Mouse (Mus musculus) CH12.LX (cell line): ENCODE measurements around the gene Klhdc8b.

Experiments
- CHD1 ChIP-seq: IDR thresholded peaks from 2 replicates; pipeline ENCODE4 v1.6.1; 2012; ENCODE audit warnings: low read depth, low read length, improper control_type of control experiment, inconsistent platforms
- CTCF ChIP-seq, 2 experiments: IDR thresholded peaks in 1 of 2; conservative IDR thresholded peaks in 1 of 2; 2 replicates each; pipeline ENCODE4 v1.5.1; 2011 to 2012; ENCODE audit warnings: low read depth in 2 of 2, low read length in 2 of 2, improper control_type of control experiment in 1 of 2, inconsistent platforms in 1 of 2, mild to moderate bottlenecking in 1 of 2, moderate library complexity in 1 of 2
- E2F4 ChIP-seq: IDR thresholded peaks from 2 replicates; pipeline ENCODE4 v1.6.1; 2011; ENCODE audit warnings: low read depth, low read length, improper control_type of control experiment; ENCODE audit not compliant: insufficient replicate concordance
- ELF1 ChIP-seq: IDR thresholded peaks from 2 replicates; pipeline ENCODE4 v1.6.1; 2014; ENCODE audit warnings: low read depth, mild to moderate bottlenecking, inconsistent platforms, low read length, improper control_type of control experiment
- EP300 ChIP-seq: IDR thresholded peaks from 2 replicates; pipeline ENCODE4 v1.6.1; 2011; ENCODE audit warnings: low read length, improper control_type of control experiment
- HCFC1 ChIP-seq: IDR thresholded peaks from 2 replicates; pipeline ENCODE4 v1.6.1; 2012; ENCODE audit warnings: low read depth, mild to moderate bottlenecking, inconsistent platforms, low read length, improper control_type of control experiment
- IRF4 ChIP-seq: IDR thresholded peaks from 2 replicates; pipeline ENCODE4 v1.6.1; 2014; ENCODE audit warnings: low read depth, mild to moderate bottlenecking, inconsistent platforms, low read length, improper control_type of control experiment
- JUN ChIP-seq: IDR thresholded peaks from 2 replicates; pipeline ENCODE4 v1.6.1; 2011; ENCODE audit warnings: low read depth, mild to moderate bottlenecking, low read length, improper control_type of control experiment, moderate library complexity; ENCODE audit not compliant: insufficient read depth
- MAFK ChIP-seq: IDR thresholded peaks from 2 replicates; pipeline ENCODE4 v1.6.1; 2011; ENCODE audit warnings: low read length, improper control_type of control experiment; ENCODE audit not compliant: insufficient replicate concordance
- MEF2A ChIP-seq: IDR thresholded peaks from 2 replicates; pipeline ENCODE4 v1.6.1; 2014; ENCODE audit warnings: low read depth, mild to moderate bottlenecking, inconsistent platforms, low read length, improper control_type of control experiment, borderline replicate concordance
- POLR2AphosphoS2 ChIP-seq: IDR thresholded peaks from 2 replicates; pipeline ENCODE4 v1.6.1; 2011; ENCODE audit warnings: low read depth, low read length, improper control_type of control experiment
- SIN3A ChIP-seq: IDR thresholded peaks from 2 replicates; pipeline ENCODE4 v1.6.1; 2012; ENCODE audit warnings: low read length, improper control_type of control experiment, inconsistent platforms
- SMC3 ChIP-seq: IDR thresholded peaks from 2 replicates; pipeline ENCODE4 v1.6.1; 2011; ENCODE audit warnings: low read depth, low read length, improper control_type of control experiment
- TCF12 ChIP-seq: IDR thresholded peaks from 2 replicates; pipeline ENCODE4 v1.6.1; 2014; ENCODE audit warnings: low read depth, mild to moderate bottlenecking, inconsistent platforms, low read length, improper control_type of control experiment

DNA sequence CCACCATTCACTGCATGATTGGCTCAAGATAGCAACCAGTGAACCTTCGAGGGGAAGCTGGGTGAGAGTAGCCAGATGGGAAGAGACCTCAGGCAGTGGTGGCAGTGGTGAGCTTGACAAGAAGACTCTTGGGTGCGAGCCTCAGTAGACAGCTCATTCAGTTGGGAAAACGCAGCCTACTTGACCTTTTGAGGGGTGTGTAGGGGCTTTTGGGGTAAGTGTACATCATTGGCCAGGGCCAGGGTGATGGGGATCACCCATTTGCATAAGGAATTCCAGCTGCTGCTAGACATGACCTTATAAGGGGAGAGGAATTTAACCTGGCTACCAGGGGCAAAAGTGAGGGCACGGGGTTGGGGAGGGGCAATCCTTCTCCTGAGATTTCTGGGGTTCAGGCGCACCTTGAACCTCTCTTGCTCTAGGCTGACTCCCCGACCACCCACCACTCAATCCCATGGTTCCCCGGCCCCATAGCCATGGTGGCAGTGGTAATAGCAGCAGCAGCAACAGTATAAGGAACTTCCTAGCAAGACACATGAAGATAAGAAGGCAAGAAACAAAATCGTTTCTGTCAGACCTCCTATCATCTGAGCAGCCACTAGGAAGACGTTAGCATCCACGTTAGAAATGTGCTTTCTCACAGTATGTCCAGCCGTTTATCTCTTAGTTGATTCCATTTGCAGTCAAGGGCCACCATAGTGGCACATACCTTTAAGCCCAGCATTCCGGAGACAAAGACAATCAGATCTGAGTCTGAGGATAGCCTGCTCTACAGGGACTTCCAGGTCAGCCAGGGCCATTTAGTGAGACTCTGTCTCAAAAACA is 5.4 kb downstream of the Klhdc8b start:
- TF ChIP-seq HCFC1: no peak
- no peak for TF ChIP-seq SMC3
- no peak for TF ChIP-seq CTCF (conservative IDR thresholded peaks at IDR 0.05 in 1 of 2, IDR thresholded peaks at IDR 0.05 in 1 of 2; ENCODE audit: low read depth in 2 of 2, low read length in 2 of 2)
- TF ChIP-seq JUN: no peak
- TF ChIP-seq ELF1: no peak
- no peak for TF ChIP-seq IRF4
- TF ChIP-seq E2F4: no peak
- no peak for TF ChIP-seq SIN3A
- no peak for TF ChIP-seq EP300
- TF ChIP-seq CHD1: no peak
- no peak for TF ChIP-seq TCF12
- TF ChIP-seq MEF2A: no peak
- TF ChIP-seq POLR2AphosphoS2: no peak
- no peak for TF ChIP-seq MAFK
